Mouse (Mus musculus) heart, embryonic 13.5 days (tissue): Measurements from ENCODE around the gene Rgmb. TPM values are rescaled to one million over a fixed set of nuclear protein-coding genes. Genes with fewer than 3 reads are reported as not detected.

ENCODE experiments used
- ATAC-seq: fragments of 200-750 bp; cut with Nextera tagmentation; 2 replicates; pipeline ENCODE4 v1.8.0; 2017; ENCODE audit warnings: moderate TSS enrichment; ENCODE audit not compliant: insufficient number of reproducible peaks, low FRiP score, low TSS enrichment; ENCODE audit errors: extremely low read depth
- H3K27ac ChIP-seq: fragments of 300-500 bp; sonication (generic); replicated peaks from 2 replicates; pipeline ENCODE4 v1.5.1; 2015; ENCODE audit warnings: moderate library complexity, mild to moderate bottlenecking, inconsistent platforms
- H3K27me3 ChIP-seq: fragments of 300-500 bp; sonication (generic); replicated peaks from 2 replicates; pipeline ENCODE4 v1.6.1; 2015; ENCODE audit warnings: mild to moderate bottlenecking, inconsistent platforms
- H3K36me3 ChIP-seq: fragments of 300-500 bp; sonication (generic); 2 replicates; pipeline ENCODE4 v1.6.1; 2015; ENCODE audit warnings: mild to moderate bottlenecking, inconsistent platforms
- H3K4me1 ChIP-seq: fragments of 300-500 bp; sonication (generic); 2 replicates; pipeline ENCODE4 v1.6.1; 2015; ENCODE audit warnings: inconsistent platforms
- H3K4me2 ChIP-seq: fragments of 300-500 bp; sonication (generic); 2 replicates; pipeline ENCODE4 v1.6.1; 2015; ENCODE audit warnings: inconsistent platforms, mild to moderate bottlenecking, moderate library complexity
- H3K4me3 ChIP-seq: fragments of 300-500 bp; sonication (generic); 2 replicates; pipeline ENCODE4 v1.5.1; 2015; ENCODE audit warnings: moderate library complexity, mild to moderate bottlenecking, inconsistent platforms
- H3K9ac ChIP-seq: fragments of 300-500 bp; sonication (generic); 2 replicates; pipeline ENCODE4 v1.6.1; 2015; ENCODE audit warnings: inconsistent platforms, mild to moderate bottlenecking, moderate library complexity
- H3K9me3 ChIP-seq: fragments of 300-500 bp; sonication (generic); 2 replicates; pipeline ENCODE4 v1.6.1; 2016; ENCODE audit warnings: inconsistent platforms
- WGBS: fragments of 180-500 bp; shearing (Covaris S2); methylation state at CpG from one replicate; pipeline ENCODE4 v1.1.7; 2015; ENCODE audit warnings: mixed read lengths; 5-methylcytosine and 5-hydroxymethylcytosine counted together
- polyA plus RNA-seq: library from polyadenylated mRNA; unstranded; fragments of >200 nt; fragmentation: Nextera tagmentation; extraction: Ambion mirVana; gene quantifications from 2 replicates; pipeline ENCODE4 v1.2.1, GENCODE M21; 2015

Rgmb gene
- polyA plus RNA-seq, result 8.4 and 9.8 TPM in 2 replicates

GRCm38 (mm10) chr17:15830766-15831644 is at the start of gene Rgmb:
Gene Rgmb, minus strand, starts transcription at chr17:15831039.
- no peaks in the 10 kb centered on the region for H3K9me3 ChIP-seq
- H3K4me3 ChIP-seq, result peak within 1 kb of the TSS; percentile 72
- peak within 1 kb of the TSS; percentile 83 for H3K9ac ChIP-seq
- H3K27ac ChIP-seq, result peak within 1 kb of the TSS; percentile 48
- under 1% methylated on average over 54 of the region's 55 CpGs for WGBS
- H3K36me3 ChIP-seq, result no peaks in the 10 kb centered on the region
- H3K4me2 ChIP-seq, result peak within 1 kb of the TSS; percentile 98
- H3K4me1 ChIP-seq, result peaks cover 20% of the 10 kb centered on the region
- ATAC-seq, result no peak
- H3K27me3 ChIP-seq, result peaks cover 17% of the 10 kb centered on the region

GRCm38 (mm10) chr17:15874765-15875164 is 43.9 kb upstream of the Rgmb start:
- no peaks in the 10 kb centered on the region for H3K4me1 ChIP-seq
- no peaks in the 10 kb centered on the region for H3K36me3 ChIP-seq
- no peak overlapping the region for H3K9ac ChIP-seq
- no peak overlapping the region for H3K4me3 ChIP-seq
- WGBS, result 64% methylated on average over 6 of the region's 6 CpGs
- ATAC-seq, result no peak
- no peaks in the 10 kb centered on the region for H3K27me3 ChIP-seq
- no peak overlapping the region for H3K4me2 ChIP-seq
- no peaks in the 10 kb centered on the region for H3K9me3 ChIP-seq
- no peak overlapping the region for H3K27ac ChIP-seq

- Histone ChIP-seq H3K9ac (no peak overlapping the region), H3K27me3 (no peaks in the 10 kb centered on the region), H3K36me3 (no peaks in the 10 kb centered on the region), H3K9me3 (no peaks in the 10 kb centered on the region), H3K4me1 (no peaks in the 10 kb centered on the region), H3K27ac (no peak overlapping the region), H3K4me2 (no peak overlapping the region), H3K4me3 (no peak overlapping the region)
- no peak for ATAC-seq
Measured at GRCm38 (mm10) chr17:15872093-15872492, 41.3 kb upstream of the Rgmb start.

- no peak overlapping the region for H3K27ac ChIP-seq
- no peak overlapping the region for H3K4me3 ChIP-seq
- no peaks in the 10 kb centered on the region for H3K36me3 ChIP-seq
- 93% methylated on average over 1 of the region's 1 CpGs for WGBS
- no peak overlapping the region for H3K9ac ChIP-seq
- no peak for ATAC-seq
- H3K4me2 ChIP-seq, result no peak overlapping the region
- H3K9me3 ChIP-seq, result no peaks in the 10 kb centered on the region
- H3K27me3 ChIP-seq, result no peaks in the 10 kb centered on the region
- no peaks in the 10 kb centered on the region for H3K4me1 ChIP-seq
Measured at GRCm38 (mm10) chr17:15865249-15865648, 34.4 kb upstream of the Rgmb start.

- Histone ChIP-seq H3K9me3 (no peaks in the 10 kb centered on the region), H3K27me3 (no peaks in the 10 kb centered on the region), H3K4me2 (no peak overlapping the region), H3K4me1 (no peaks in the 10 kb centered on the region), H3K36me3 (no peaks in the 10 kb centered on the region), H3K27ac (no peak overlapping the region), H3K9ac (no peak overlapping the region), H3K4me3 (no peak overlapping the region)
- WGBS, result 59% methylated on average over 4 of the region's 4 CpGs
- no peak for ATAC-seq
Measured at GRCm38 (mm10) chr17:15862355-15862754, 31.5 kb upstream of the Rgmb start.

- Histone ChIP-seq H3K9ac (no peak overlapping the region), H3K4me1 (peaks cover 12% of the 10 kb centered on the region), H3K9me3 (no peaks in the 10 kb centered on the region), H3K36me3 (no peaks in the 10 kb centered on the region), H3K27me3 (no peaks in the 10 kb centered on the region), H3K4me2 (no peak overlapping the region), H3K27ac (no peak overlapping the region), H3K4me3 (no peak overlapping the region)
- no peak for ATAC-seq
- WGBS, result 73% methylated on average over 2 of the region's 2 CpGs
Measured at GRCm38 (mm10) chr17:15853121-15853520, 22.3 kb upstream of the Rgmb start.

GRCm38 (mm10) chr17:15850544-15850943 is 19.7 kb upstream of the Rgmb start:
- no peak overlapping the region for H3K4me3 ChIP-seq
- no peaks in the 10 kb centered on the region for H3K27me3 ChIP-seq
- peak overlapping the region; percentile 11; the same call in 1 of the 2 replicates for H3K4me2 ChIP-seq
- no peaks in the 10 kb centered on the region for H3K9me3 ChIP-seq
- H3K9ac ChIP-seq, result no peak overlapping the region
- H3K4me1 ChIP-seq, result peaks cover 12% of the 10 kb centered on the region
- ATAC-seq, result no peak
- H3K36me3 ChIP-seq, result no peaks in the 10 kb centered on the region
- whole genome bisulfite sequencing, result 59% methylated on average over 3 of the region's 3 CpGs
- H3K27ac ChIP-seq, result no peak overlapping the region

GRCm38 (mm10) chr17:15841425-15841824 is 10.6 kb upstream of the Rgmb start:
- H3K4me1 ChIP-seq, result no peaks in the 10 kb centered on the region
- no peak for ATAC-seq
- no peaks in the 10 kb centered on the region for H3K9me3 ChIP-seq
- no peaks in the 10 kb centered on the region for H3K27me3 ChIP-seq
- 62% methylated on average over 2 of the region's 2 CpGs for whole genome bisulfite sequencing
- H3K4me3 ChIP-seq, result no peak overlapping the region
- H3K4me2 ChIP-seq, result no peak overlapping the region
- H3K9ac ChIP-seq, result no peak overlapping the region
- no peak overlapping the region for H3K27ac ChIP-seq
- H3K36me3 ChIP-seq, result no peaks in the 10 kb centered on the region

GRCm38 (mm10) chr17:15832398-15832797 is 1.6 kb upstream of the Rgmb start:
- H3K4me3 ChIP-seq, result no peak overlapping the region
- H3K9ac ChIP-seq, result no peak overlapping the region
- no peak overlapping the region for H3K4me2 ChIP-seq
- H3K27me3 ChIP-seq, result peaks cover 17% of the 10 kb centered on the region
- H3K36me3 ChIP-seq, result no peaks in the 10 kb centered on the region
- H3K9me3 ChIP-seq, result no peaks in the 10 kb centered on the region
- peaks cover 17% of the 10 kb centered on the region for H3K4me1 ChIP-seq
- no peak overlapping the region for H3K27ac ChIP-seq
- 30% methylated on average over 5 of the region's 5 CpGs for WGBS
- no peak for ATAC-seq

GRCm38 (mm10) chr17:15831810-15832209 is 971 bp upstream of the Rgmb start:
- H3K27ac ChIP-seq, result no peak overlapping the region
- no peaks in the 10 kb centered on the region for H3K9me3 ChIP-seq
- H3K9ac ChIP-seq, result no peak overlapping the region
- H3K4me3 ChIP-seq, result no peak overlapping the region
- ATAC-seq, result no peak
- H3K4me2 ChIP-seq, result no peak overlapping the region
- WGBS, result 11% methylated on average over 8 of the region's 8 CpGs
- H3K4me1 ChIP-seq, result peaks cover 20% of the 10 kb centered on the region
- H3K27me3 ChIP-seq, result peaks cover 17% of the 10 kb centered on the region
- H3K36me3 ChIP-seq, result no peaks in the 10 kb centered on the region

- no peak for ATAC-seq
- Histone ChIP-seq H3K4me3 (peak overlapping the region; percentile 72), H3K36me3 (no peaks in the 10 kb centered on the region), H3K4me2 (peak overlapping the region; percentile 98), H3K4me1 (peaks cover 20% of the 10 kb centered on the region), H3K9ac (peak overlapping the region; percentile 83), H3K27me3 (peaks cover 17% of the 10 kb centered on the region), H3K27ac (peak overlapping the region; percentile 48; the same call in 1 of the 2 replicates), H3K9me3 (no peaks in the 10 kb centered on the region)
- under 1% methylated on average over 34 of the region's 34 CpGs for WGBS
Measured at GRCm38 (mm10) chr17:15830171-15830765, 571 bp downstream of the Rgmb start.
